ENCODE assay signal across 10 mouse cellular contexts in the genomic region with DNA sequence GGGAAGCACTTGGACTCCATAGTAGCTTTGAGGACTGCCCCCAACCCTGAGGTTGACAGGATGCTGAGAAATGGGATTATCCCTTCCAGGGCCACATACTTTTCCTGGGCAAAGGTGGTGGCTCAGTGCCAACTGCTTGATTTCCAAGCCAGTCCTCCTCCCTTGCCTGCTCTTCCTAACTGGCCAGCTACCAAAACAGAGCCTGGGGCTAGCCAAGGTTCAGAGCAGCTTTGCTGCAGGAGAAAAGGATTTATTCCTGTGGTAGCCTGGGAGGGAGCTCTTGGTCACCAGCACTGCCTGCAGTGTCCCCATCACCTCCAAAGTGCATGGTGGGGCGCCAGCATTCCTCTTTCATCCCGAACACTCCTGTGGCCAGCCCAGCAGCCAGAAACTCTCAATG. TPM values are rescaled to one million over a fixed set of nuclear protein-coding genes. Genes with fewer than 3 reads are reported as not detected.
A peak's percentile ranks its signal among the peaks of the same experiment; 100 is the strongest.
DNase-seq lines count a peak whose midpoint lies in the region; ATAC-seq and TF ChIP-seq lines count a peak whose summit lies in the region.
"Had no signal": no experiment of that assay in that cellular context is flagged by ENCODE, and none has a peak within 500 bp of the region (broad histone marks: within the 10 kb centered on the region; RNA-seq: fewer than 3 reads in every experiment).

No protein-coding gene starts in this region.

- H3K27ac ChIP-seq in lung, postnatal 0 days (ENCODE audit: low read length): no peak overlapping the region
- H3K27ac ChIP-seq in liver, embryonic 16.5 days (ENCODE audit: low read length): peak overlapping the region; percentile 33
- H3K27ac ChIP-seq: intestine, embryonic 15.5 days; stomach, embryonic 15.5 days had no signal

- no peaks in the 10 kb centered on the region for H3K9me3 ChIP-seq in lung, postnatal 0 days (ENCODE audit: low read length)
- H3K9me3 ChIP-seq in liver, embryonic 16.5 days (replicated peaks; ENCODE audit: control insufficient read depth, low read length): no peaks in the 10 kb centered on the region
- H3K9me3 ChIP-seq: intestine, embryonic 15.5 days; stomach, embryonic 15.5 days had no signal

- no peak overlapping the region for H3K9ac ChIP-seq in lung, postnatal 0 days (replicated peaks; ENCODE audit: low read depth)
- H3K9ac ChIP-seq in liver, embryonic 16.5 days (ENCODE audit: low read depth, low read length): no peak overlapping the region
- H3K9ac ChIP-seq: intestine, embryonic 15.5 days; stomach, embryonic 15.5 days had no signal

- 47% methylated on average over 2 of the region's 2 CpGs for WGBS in lung, postnatal 0 days
- 57% methylated on average over 2 of the region's 2 CpGs for WGBS in liver, embryonic 16.5 days (ENCODE audit: insufficient replicate concordance)

- peak; percentile 5 for DNase-seq in lung, postnatal 0 days (ENCODE audit: low spot score)
- no peak for DNase-seq in lung, postnatal 36 days
- peak; percentile 53 to 70 for DNase-seq in adrenal gland, postnatal 36 days
- DNase-seq in cerebellum, postnatal 14 days: peak; percentile 54 to 76
- DNase-seq in left cerebral cortex, postnatal 14 days (ENCODE audit: low spot score in 2 of 2): no peak

- intact Hi-C loops in left cerebral cortex, postnatal 14 days (cut with DNase I): no loop called here

- no peak; the same call in 1 of the 2 replicates for ATAC-seq in lung, postnatal 0 days
- no peak for ATAC-seq in liver, embryonic 16.5 days (ENCODE audit: low read depth)
- no peak for ATAC-seq in CD4-positive, CD25-positive, alpha-beta regulatory T cell, adult 4 months
- ATAC-seq: intestine, embryonic 15.5 days had no signal

- H3K36me3 ChIP-seq in lung, postnatal 0 days (ENCODE audit: insufficient read depth, low read length): no peaks in the 10 kb centered on the region
- no peaks in the 10 kb centered on the region for H3K36me3 ChIP-seq in liver, embryonic 16.5 days (ENCODE audit: control insufficient read depth, insufficient read depth)
- H3K36me3 ChIP-seq: intestine, embryonic 15.5 days; stomach, embryonic 15.5 days had no signal

- no peaks in the 10 kb centered on the region for H3K27me3 ChIP-seq in lung, postnatal 0 days (replicated peaks; ENCODE audit: insufficient read depth, low read length)
- no peaks in the 10 kb centered on the region for H3K27me3 ChIP-seq in liver, embryonic 16.5 days (ENCODE audit: control insufficient read depth, insufficient read depth, low read depth, low read length)
- H3K27me3 ChIP-seq: intestine, embryonic 15.5 days; stomach, embryonic 15.5 days had no signal

- H3K4me1 ChIP-seq in lung, postnatal 0 days (ENCODE audit: insufficient read depth, low read depth, low read length): no peaks in the 10 kb centered on the region
- no peaks in the 10 kb centered on the region for H3K4me1 ChIP-seq in liver, embryonic 16.5 days (ENCODE audit: control insufficient read depth, low read depth, low read length)
- H3K4me1 ChIP-seq: intestine, embryonic 15.5 days; stomach, embryonic 15.5 days had no signal

- 0 out of 2 replicates have a peak, but pooled peaks have one; percentile 8 for TF ChIP-seq CTCF in lung, postnatal 0 days (IDR thresholded peaks at IDR 0.05)

- no peak overlapping the region for H3K4me2 ChIP-seq in lung, postnatal 0 days (replicated peaks; ENCODE audit: low read depth, low read length)
- no peak overlapping the region for H3K4me2 ChIP-seq in liver, embryonic 16.5 days (ENCODE audit: low read depth, low read length)
- H3K4me2 ChIP-seq: intestine, embryonic 15.5 days; stomach, embryonic 15.5 days had no signal

- H3K4me3 ChIP-seq in lung, postnatal 0 days (ENCODE audit: low read depth, low read length): no peak overlapping the region
- H3K4me3 ChIP-seq in liver, embryonic 16.5 days (ENCODE audit: low read depth, low read length): no peak overlapping the region
- H3K4me3 ChIP-seq: erythroblast, embryonic 14.5 days; intestine, embryonic 15.5 days; stomach, embryonic 15.5 days had no signal

- TF ChIP-seq EP300 in lung, postnatal 0 days (IDR thresholded peaks at IDR 0.05): no peak

RNA-seq across cellular contexts. Expression of gene Rtl5, which starts 33.6 kb away (rescaled TPM):
- 1.5 and 1.7 TPM in 2 replicates for polyA plus RNA-seq in lung, postnatal 0 days (2015; fragmentation: Nextera tagmentation; extraction: Ambion mirVana)
- 1 to 10 TPM; 7.3 to 9.6 TPM for total RNA-seq in adrenal gland, postnatal 36 days (2021)
- polyA plus RNA-seq in liver, embryonic 16.5 days (2015; fragmentation: Nextera tagmentation; extraction: Ambion mirVana): 0.13 and 0.18 TPM in 2 replicates
- 10 to 100 TPM; 12.3 to 14.3 TPM for total RNA-seq in left cerebral cortex, postnatal 14 days (2021)
- polyA plus RNA-seq in CD4-positive, CD25-positive, alpha-beta regulatory T cell, adult 4 months (2017; shearing (Covaris generic)): 1 to 10 TPM in 1 of 2 experiments, under 1 TPM in 1; 0.50 to 2.3 TPM

Comparison
In these comparisons a context has a peak if more than half of its experiments do, and no peak if none do; other contexts are left out.
1. DNase-seq: peak in lung, postnatal 0 days (single experiment), adrenal gland, postnatal 36 days (2 of 2) and cerebellum, postnatal 14 days (2 of 2); none in lung, postnatal 36 days (single experiment) and left cerebral cortex, postnatal 14 days (0 of 2).